Mouse (Mus musculus) cortical plate, adult 2 months (tissue): ENCODE measurements around the gene Slc44a4. TPM values are rescaled to one million over a fixed set of nuclear protein-coding genes. Genes with fewer than 3 reads are reported as not detected.
A peak's percentile ranks its signal among the peaks of the same experiment; 100 is the strongest.

Experiments used
- H3K27ac ChIP-seq: fragments of 200-500 bp; 2 replicates; pipeline ENCODE4 v1.5.1; 2012; ENCODE audit warnings: low read length, control low read depth, inconsistent platforms; ENCODE audit not compliant: insufficient read depth
- H3K4me1 ChIP-seq: fragments of 200-500 bp; 2 replicates; pipeline ENCODE4 v1.6.1; 2011; ENCODE audit warnings: low read length; ENCODE audit not compliant: control insufficient read depth, insufficient read depth
- H3K4me3 ChIP-seq: fragments of 200-500 bp; 2 replicates; pipeline ENCODE4 v1.5.1; 2011; ENCODE audit warnings: mild to moderate bottlenecking, low read length, control low read depth; ENCODE audit not compliant: insufficient read depth
- CTCF ChIP-seq: fragments of 200-500 bp; IDR thresholded peaks from 2 replicates; pipeline ENCODE4 v1.5.1; 2011; ENCODE audit warnings: mild to moderate bottlenecking, control low read depth, low read length; ENCODE audit not compliant: insufficient read depth; ENCODE audit errors: extremely low read depth
- POLR2A ChIP-seq: fragments of 200-500 bp; IDR thresholded peaks from 2 replicates; pipeline ENCODE4 v1.6.1; 2011; ENCODE audit warnings: mild to moderate bottlenecking, low read length, control low read depth; ENCODE audit not compliant: insufficient read depth; ENCODE audit errors: extremely low read depth
- polyA plus RNA-seq: library from polyadenylated mRNA; depleted of rRNA; stranded (reverse); fragments of >200 nt; gene quantifications from 2 replicates; pipeline ENCODE4 v1.2.3, GENCODE M21; 2012

Slc44a4 gene
- polyA plus RNA-seq, 1 experiment: 0.46 TPM

DNA sequence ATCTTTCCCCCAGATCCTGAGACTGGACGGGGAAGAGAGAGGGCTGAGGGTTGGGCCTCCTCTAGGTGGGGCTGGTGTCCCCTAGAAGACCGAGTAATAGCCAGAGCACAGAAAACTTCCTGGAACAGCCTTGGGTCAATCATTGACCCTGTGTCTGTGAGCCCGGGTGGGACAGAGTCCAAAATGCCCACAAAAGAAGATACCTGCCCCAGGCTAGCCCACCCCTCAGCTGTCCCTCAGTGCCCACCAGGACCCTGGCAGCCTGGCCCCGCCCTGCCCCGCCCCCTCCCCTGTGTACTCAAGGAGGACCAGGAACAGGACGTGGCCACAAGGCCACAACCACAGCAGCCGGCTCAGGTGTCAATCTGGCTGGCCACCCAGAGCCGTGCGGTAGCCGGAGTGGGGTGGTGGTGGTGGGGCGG is 1.2 kb downstream of the Slc44a4 start:
- H3K27ac ChIP-seq: no peak overlapping the region
- no peak for TF ChIP-seq CTCF
- TF ChIP-seq POLR2A: no peak
- no peaks in the 10 kb centered on the region for H3K4me1 ChIP-seq
- no peak overlapping the region for H3K4me3 ChIP-seq

DNA sequence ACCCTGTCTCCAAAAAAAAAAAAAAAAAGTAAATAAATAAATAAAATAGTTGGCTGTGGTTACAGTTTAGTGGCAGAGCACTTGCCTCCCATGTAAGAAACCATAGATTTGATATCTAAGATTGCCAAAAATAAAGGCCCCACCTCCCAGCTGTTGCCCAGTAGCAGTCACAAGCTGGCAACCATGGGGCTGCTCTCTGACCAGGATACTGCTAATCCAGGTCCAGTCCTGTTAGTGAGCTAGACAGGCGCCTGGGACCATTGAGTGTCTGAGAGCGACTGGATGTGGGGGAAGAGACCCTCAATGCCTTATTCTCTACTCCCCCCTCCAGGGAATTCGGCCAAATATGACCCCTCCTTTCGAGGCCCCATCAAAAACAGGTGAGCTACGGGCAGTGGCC is 2.0 kb downstream of the Slc44a4 start:
- no peaks in the 10 kb centered on the region for H3K4me1 ChIP-seq
- TF ChIP-seq CTCF: no peak
- no peak for TF ChIP-seq POLR2A

DNA sequence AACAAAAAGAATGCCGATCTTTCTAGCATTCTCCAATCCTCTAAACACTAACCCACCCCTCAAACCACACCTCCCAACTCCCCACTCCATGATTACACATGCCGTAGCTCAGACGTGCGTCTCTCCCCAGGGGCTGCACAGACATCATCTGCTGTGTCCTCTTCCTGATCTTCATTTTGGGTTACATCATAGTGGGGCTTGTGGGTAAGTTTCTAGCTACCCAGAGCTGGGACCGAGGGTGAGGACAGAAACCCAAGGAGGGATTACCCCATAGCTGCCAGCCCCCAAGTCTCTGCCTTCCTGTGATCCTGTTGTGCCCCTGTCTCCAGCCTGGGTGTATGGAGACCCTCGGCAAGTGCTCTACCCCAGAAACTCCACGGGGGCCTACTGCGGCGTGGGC is 2.9 kb downstream of the Slc44a4 start:
- Histone ChIP-seq H3K27ac (no peak overlapping the region), H3K4me3 (no peak overlapping the region), H3K4me1 (no peaks in the 10 kb centered on the region)
- TF ChIP-seq POLR2A (no peak), CTCF (no peak)

More for the DNA sequence above, 2.0 kb downstream of the Slc44a4 start:
- Histone ChIP-seq H3K4me3 (no peak overlapping the region), H3K27ac (no peak overlapping the region)

DNA sequence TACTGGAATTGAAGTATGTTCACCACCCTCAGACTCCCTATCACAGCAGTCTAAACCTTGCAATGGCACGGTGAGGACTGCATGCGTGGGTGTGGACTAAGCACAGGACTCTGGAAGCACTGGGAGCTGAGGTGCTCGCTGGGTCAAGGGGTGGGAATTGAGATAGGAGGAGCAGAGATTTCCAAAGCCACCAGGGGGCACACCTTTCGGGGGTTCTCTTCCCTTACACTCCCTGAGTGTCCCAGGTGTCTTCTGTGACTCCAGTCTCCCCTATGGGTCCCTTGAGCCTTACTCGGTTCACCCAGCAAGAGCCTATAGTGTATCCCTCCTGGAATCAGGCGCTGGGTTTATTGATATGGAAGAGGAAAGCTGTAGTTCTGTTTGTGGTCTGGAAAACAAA is 8.7 kb downstream of the Slc44a4 start:
- no peak overlapping the region for H3K27ac ChIP-seq
- H3K4me3 ChIP-seq: no peak overlapping the region
- TF ChIP-seq POLR2A: no peak
- TF ChIP-seq CTCF: 0 out of 2 replicates have a peak, but pooled peaks have one; percentile 13
- peaks cover 2% of the 10 kb centered on the region for H3K4me1 ChIP-seq

- Histone ChIP-seq H3K4me1 (peaks cover 2% of the 10 kb centered on the region), H3K4me3 (no peak overlapping the region), H3K27ac (no peak overlapping the region)
- no peak for TF ChIP-seq CTCF
- TF ChIP-seq POLR2A: no peak
Measured at GRCm38 (mm10) chr17:34924258-34924657, 10.0 kb downstream of the Slc44a4 start.

DNA sequence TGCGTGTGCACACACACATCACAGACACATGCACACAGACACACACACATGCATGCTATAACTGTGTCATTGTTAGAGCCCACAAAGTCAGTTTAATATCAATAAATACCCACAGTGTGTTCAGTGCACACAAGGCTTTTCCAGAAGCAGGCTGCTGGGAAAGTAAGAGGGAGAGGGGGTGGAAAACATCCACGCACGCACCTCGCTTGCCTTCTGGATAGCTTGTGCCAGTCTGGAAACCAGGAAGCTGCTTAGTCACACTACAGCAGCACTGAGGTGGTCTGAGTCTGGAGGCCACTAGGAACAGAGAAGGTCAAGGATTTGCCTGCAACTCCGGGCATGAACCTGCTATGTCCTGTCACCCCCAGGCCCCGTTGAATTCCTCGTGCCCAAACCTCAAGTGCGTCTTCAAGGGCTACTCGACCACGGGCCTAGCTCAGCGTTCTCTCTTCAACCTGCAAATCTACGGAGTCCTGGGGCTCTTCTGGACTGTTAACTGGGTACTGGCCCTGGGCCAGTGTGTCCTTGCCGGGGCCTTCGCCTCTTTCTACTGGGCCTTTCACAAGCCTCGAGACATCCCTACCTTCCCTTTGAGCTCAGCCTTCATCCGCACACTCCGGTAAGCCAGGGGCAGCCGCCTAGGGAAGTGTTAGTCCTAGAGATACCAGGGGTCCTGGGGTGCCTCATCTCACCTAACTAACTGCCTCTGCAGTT is 13.2 kb downstream of the Slc44a4 start:
- Histone ChIP-seq H3K4me3 (no peak overlapping the region), H3K4me1 (peaks cover 2% of the 10 kb centered on the region), H3K27ac (no peak overlapping the region)
- TF ChIP-seq CTCF: no peak
- no peak for TF ChIP-seq POLR2A

- Histone ChIP-seq H3K4me1 (peaks cover 2% of the 10 kb centered on the region), H3K4me3 (no peak overlapping the region), H3K27ac (no peak overlapping the region)
- TF ChIP-seq POLR2A: no peak
- TF ChIP-seq CTCF: no peak
Measured at GRCm38 (mm10) chr17:34928841-34929240, 14.6 kb downstream of the Slc44a4 start.

- H3K4me1 ChIP-seq: peaks cover 2% of the 10 kb centered on the region
- TF ChIP-seq POLR2A (peak; percentile 69; the same call in 1 of the 2 replicates), CTCF (peak; percentile 48)
- H3K27ac ChIP-seq: peak within 1 kb of the TSS; percentile 81
- H3K4me3 ChIP-seq: peak within 1 kb of the TSS; percentile 91
Measured at GRCm38 (mm10) chr17:34931061-34931734, 16.9 kb downstream of the Slc44a4 start, which contains the start of gene Neu1. TSS of gene Neu1 (plus strand) at chr17:34931253.

- Histone ChIP-seq H3K27ac (peak overlapping the region; percentile 81; the same call in 1 of the 2 replicates), H3K4me3 (peak overlapping the region; percentile 91), H3K4me1 (peaks cover 2% of the 10 kb centered on the region)
- no peak for TF ChIP-seq POLR2A
- no peak for TF ChIP-seq CTCF
Measured at GRCm38 (mm10) chr17:34931735-34932098, 17.5 kb downstream of the Slc44a4 start.

GRCm38 (mm10) chr17:34932287-34932686 is 18.0 kb downstream of the Slc44a4 start:
- no peak for TF ChIP-seq POLR2A
- no peak for TF ChIP-seq CTCF
- peak overlapping the region; percentile 91 for H3K4me3 ChIP-seq
- no peak overlapping the region for H3K27ac ChIP-seq

More at GRCm38 (mm10) chr17:34932287-34932686, 18.0 kb downstream of the Slc44a4 start:
- no peaks in the 10 kb centered on the region for H3K4me1 ChIP-seq
